Mouse (Mus musculus): Measurements from ENCODE around the gene Olfr707. TPM values are rescaled to one million over a fixed set of nuclear protein-coding genes. Genes with fewer than 3 reads are reported as not detected.

Olfr707 gene
- total RNA-seq (2023; ENCODE audit: inconsistent age), result not detected in 4 replicates

DNA sequence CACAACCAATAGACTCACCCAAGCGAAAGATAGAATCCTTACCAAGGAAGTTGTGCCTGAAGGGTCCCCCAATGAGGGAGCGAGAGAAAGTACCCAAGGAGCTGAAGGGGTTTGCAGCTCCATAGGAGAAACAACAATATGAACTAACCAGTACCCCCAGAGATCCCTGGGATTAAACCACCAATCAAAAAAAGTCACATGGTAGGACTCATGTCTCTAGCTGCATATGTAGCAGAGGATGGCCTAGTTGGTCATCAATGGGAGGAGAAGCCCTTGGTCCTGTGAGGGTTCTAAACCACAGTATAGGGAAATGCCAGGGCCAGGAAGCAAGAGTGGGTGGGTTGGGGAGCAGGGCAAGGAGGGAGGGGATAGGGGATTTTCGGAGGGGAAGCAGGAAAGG is at the start of gene Olfr707:
Gene Olfr707 (minus strand): TSS at position 101 of the 400 bp plus-strand sequence.

DNA sequence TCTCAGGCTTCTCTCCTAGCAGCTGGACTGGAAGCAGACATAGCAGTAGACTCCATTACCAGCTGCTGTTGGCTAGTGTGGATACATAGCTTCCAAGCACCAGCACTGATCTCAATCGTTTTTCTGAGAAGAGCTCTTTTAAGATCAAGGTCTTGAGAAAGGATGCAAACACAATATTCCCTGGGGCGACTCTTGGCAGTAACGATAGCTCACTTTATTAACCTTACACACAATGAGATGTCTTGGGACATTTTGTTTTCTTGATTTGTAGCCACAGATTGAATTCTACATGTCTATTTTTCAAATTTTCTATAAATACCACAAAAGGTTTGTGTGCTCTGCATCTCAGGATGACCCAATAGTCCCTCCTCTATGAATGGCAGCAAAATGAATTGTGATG is 47.2 kb upstream of the Olfr707 start, which contains the start of gene Olfr710:
Gene Olfr710 (minus strand): TSS at position 101 of the 400 bp plus-strand sequence.

DNA sequence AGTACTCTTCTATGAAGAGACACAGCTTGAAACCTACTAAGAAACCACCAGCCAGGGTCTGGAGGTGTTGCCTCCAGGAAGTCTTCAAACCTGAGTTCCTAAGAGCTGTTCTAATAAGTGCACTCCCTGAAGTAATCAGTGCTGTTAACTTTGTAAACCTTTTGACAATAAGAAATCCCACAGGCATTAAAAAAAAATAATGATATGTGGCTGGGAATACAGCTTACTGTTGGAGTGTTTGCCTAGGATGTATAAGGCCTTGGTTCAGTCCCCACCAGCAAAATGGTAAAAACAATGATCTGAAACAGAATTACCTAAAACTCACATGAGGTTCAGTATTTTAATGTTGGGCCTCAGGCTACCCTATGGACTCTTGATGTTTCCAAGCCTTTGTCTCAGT is 31.1 kb upstream of the Olfr707 start, which contains the start of gene Olfr709-ps1:
Gene Olfr709-ps1 (minus strand): TSS at position 101 of the 400 bp plus-strand sequence.

DNA sequence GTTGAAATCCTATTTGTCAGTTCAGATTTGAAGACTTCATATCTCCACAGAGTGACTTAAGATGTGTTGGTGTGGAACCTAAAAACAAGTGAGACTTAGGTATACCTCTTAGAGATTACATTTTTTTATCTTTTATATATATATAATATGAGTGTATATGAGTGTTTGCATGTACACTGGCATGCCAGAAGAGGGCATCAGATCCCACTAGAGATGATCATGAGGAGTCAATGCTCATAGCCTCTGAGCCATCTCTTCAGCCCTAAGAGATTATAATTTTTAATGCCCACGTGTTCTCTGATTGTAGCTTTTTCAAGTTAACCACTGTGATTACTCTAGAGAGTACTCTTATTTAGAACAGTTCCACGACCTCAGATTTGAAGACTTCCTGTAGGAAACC is 6.6 kb upstream of the Olfr707 start, which contains the start of gene Olfr1532-ps1:
Gene Olfr1532-ps1 (plus strand): TSS at position 326 of the 400 bp plus-strand sequence.

DNA sequence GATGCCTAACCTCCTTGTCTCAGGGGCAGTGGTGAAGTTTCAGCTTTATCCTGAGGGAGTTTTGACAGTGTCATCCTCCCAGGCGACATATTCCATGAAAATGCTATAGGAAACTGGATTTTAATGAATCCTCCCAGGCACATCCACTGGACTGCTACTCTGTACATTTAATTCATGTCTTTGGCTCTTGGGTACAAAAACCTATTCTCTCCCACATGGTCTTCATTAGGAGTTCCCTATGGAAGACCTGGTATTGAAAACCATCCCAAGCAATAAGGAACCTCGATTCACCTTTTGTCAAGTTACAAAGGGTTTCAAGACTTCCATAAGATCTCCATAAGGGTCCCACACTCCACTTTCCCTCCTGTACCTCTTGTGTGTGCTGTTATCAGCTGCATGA is 13.0 kb downstream of the Olfr707 start, which contains the start of gene Olfr706:
Gene Olfr706 (minus strand): TSS at position 101 of the 400 bp plus-strand sequence.

DNA sequence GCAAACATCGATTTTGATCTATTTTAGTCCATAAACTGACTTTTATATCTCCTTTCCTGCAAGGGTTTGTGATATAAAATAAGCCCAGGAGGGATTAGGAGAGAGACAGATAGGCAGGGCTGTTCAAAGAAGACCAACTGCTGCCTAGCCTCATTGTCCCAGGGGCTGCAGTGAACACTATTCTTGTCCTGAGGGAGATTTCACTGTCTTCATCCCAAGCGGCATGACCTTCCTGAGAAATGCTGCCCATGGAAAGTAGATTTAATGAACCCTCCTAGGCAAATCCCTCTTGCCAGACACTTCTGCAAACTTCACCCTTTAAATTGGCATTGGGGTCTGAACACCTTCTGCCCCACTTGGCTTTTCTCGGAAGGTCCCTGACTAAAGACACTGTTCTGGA is 24.2 kb downstream of the Olfr707 start, which contains the start of gene Olfr705:
Gene Olfr705 (minus strand): TSS at position 101 of the 400 bp plus-strand sequence.

DNA sequence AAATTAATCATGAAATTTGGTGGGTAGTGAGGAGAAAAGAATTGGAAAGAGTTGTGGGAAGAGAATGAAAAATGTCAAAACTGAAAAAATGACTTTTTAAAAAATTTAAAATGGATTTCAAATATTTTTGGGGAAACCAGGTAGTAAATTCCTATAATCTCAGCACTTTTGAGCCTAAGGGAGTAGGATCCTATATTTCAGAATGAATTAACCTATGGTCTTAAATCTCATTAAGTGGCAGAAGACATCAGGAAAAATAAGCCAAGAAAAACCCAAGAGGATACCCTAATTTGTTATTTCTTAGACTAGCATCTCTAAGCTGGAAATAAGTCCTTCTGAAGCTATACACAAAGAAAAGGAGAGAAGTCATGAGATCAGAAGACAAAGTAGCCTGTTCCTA is 38.2 kb downstream of the Olfr707 start, which contains the start of gene Olfr704:
Gene Olfr704 (plus strand): TSS at position 301 of the 400 bp plus-strand sequence.

DNA sequence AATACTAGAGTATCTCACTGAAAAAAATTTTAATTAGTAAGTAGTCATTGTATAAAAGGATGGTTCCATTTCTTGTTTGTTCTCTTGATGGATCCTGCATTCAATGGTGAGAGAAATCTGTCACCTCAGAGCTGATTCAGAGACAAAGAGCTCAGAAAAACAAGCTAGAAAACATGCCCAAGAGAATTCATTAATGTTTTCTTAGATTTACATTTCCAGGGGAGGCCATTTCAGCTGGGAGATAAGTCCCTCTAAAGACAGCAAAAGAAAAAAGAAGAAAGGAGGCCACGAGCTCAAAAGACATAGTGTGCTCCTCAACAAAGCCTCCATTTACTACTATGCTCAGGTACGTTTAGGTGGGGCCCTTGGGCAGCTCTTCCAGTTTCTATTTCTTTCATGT is 58.0 kb downstream of the Olfr707 start, which contains the start of gene Olfr703:
Gene Olfr703 (plus strand): TSS at position 301 of the 400 bp plus-strand sequence.

Other genes with a start within 250 kb of the Olfr707 start
- gene Olfr693, start 220.7 kb downstream of the Olfr707 start, total RNA-seq (2023; ENCODE audit: inconsistent age), result not detected in 4 replicates
- gene Olfr694, start 209.4 kb downstream of the Olfr707 start, total RNA-seq (2023; ENCODE audit: inconsistent age), result not detected in 4 replicates
- not detected in 4 replicates for gene Olfr695, start 184.8 kb downstream of the Olfr707 start, total RNA-seq (2023; ENCODE audit: inconsistent age)
- gene Olfr697, start 158.8 kb downstream of the Olfr707 start, total RNA-seq (2023; ENCODE audit: inconsistent age), result not detected in 4 replicates
- not detected in 4 replicates for gene Olfr698, start 145.8 kb downstream of the Olfr707 start, total RNA-seq (2023; ENCODE audit: inconsistent age)
- gene Olfr699, start 108.0 kb downstream of the Olfr707 start, total RNA-seq (2023; ENCODE audit: inconsistent age), result not detected in 4 replicates
- gene Olfr700, start 92.4 kb downstream of the Olfr707 start, total RNA-seq (2023; ENCODE audit: inconsistent age), result not detected in 4 replicates
- not detected in 4 replicates for gene Olfr701, start 87.1 kb downstream of the Olfr707 start, total RNA-seq (2023; ENCODE audit: inconsistent age)
- gene Olfr702, start 67.3 kb downstream of the Olfr707 start, total RNA-seq (2023; ENCODE audit: inconsistent age), result not detected in 4 replicates
- gene Olfr703, start 57.9 kb downstream of the Olfr707 start, total RNA-seq (2023; ENCODE audit: inconsistent age), result not detected in 4 replicates
- not detected in 4 replicates for gene Olfr704, start 38.1 kb downstream of the Olfr707 start, total RNA-seq (2023; ENCODE audit: inconsistent age)
- gene Olfr705, start 24.4 kb downstream of the Olfr707 start, total RNA-seq (2023; ENCODE audit: inconsistent age), result not detected in 4 replicates
- not detected in 4 replicates for gene Olfr706, start 13.1 kb downstream of the Olfr707 start, total RNA-seq (2023; ENCODE audit: inconsistent age)
- gene Olfr1532-ps1, start 6.8 kb upstream of the Olfr707 start, total RNA-seq (2023; ENCODE audit: inconsistent age), result not detected in 4 replicates
- 0.12 TPM in 1 of 4 replicates, not detected in the others for gene Olfr709-ps1, start 31.0 kb upstream of the Olfr707 start, total RNA-seq (2023; ENCODE audit: inconsistent age)
- not detected in 4 replicates for gene Olfr710, start 47.1 kb upstream of the Olfr707 start, total RNA-seq (2023; ENCODE audit: inconsistent age)
- gene Olfr6, start 62.7 kb upstream of the Olfr707 start, total RNA-seq (2023; ENCODE audit: inconsistent age), result not detected in 4 replicates
- not detected in 4 replicates for gene Olfr711, start 74.2 kb upstream of the Olfr707 start, total RNA-seq (2023; ENCODE audit: inconsistent age)
- gene Olfr2, start 104.8 kb upstream of the Olfr707 start, total RNA-seq (2023; ENCODE audit: inconsistent age), result not detected in 4 replicates
- gene Olfr713, start 129.9 kb upstream of the Olfr707 start, total RNA-seq (2023; ENCODE audit: inconsistent age), result not detected in 4 replicates
- not detected in 4 replicates for gene Olfr714, start 169.7 kb upstream of the Olfr707 start, total RNA-seq (2023; ENCODE audit: inconsistent age)
- gene Olfr17, start 192.0 kb upstream of the Olfr707 start, total RNA-seq (2023; ENCODE audit: inconsistent age), result not detected in 4 replicates
- not detected in 4 replicates for gene Olfr715b, start 209.1 kb upstream of the Olfr707 start, total RNA-seq (2023; ENCODE audit: inconsistent age)
- not detected in 4 replicates for gene Olfr715, start 229.8 kb upstream of the Olfr707 start, total RNA-seq (2023; ENCODE audit: inconsistent age)
- gene Olfr716, start 237.1 kb upstream of the Olfr707 start, total RNA-seq (2023; ENCODE audit: inconsistent age), result not detected in 4 replicates

Measured in B cell, adult (primary cell).